Mouse (Mus musculus) layer of hippocampus, adult 11-12 months (tissue): ENCODE measurements around the gene Tab1.

Experiments
- DNase-seq: peaks from one replicate; pipeline ENCODE4 v3.0.0; 2022; ENCODE audit warnings: low spot score

Gene Tab1

DNA sequence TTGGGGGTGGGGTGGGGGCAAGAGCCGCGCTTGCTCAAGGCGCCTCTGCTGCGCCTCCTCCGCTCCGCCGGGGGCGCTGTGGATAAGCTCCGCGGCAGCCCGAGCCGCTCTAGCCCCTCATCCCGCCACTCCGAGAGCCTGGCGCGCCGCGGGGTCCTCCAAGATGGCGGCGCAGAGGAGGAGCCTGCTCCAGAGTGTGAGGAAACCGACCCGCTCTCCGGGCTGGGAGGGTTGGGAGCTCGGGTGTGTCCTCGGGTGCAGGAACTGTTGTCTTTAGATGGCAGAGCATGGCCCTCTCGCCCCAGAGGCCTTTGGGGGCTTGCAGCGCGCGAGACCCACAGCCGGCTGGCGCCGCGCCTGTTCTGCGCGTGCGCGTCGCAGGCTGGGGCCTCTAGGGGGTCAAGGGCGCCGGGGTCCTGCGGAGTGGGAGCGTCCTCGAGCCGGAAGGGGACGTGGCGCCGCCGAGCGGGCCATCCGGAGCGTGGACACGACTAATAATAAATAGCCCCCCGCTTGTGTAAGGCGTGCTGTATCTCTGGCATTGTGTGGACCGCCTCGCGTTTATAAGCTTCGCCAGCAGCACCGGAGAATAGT is at the start of gene Tab1:
Tab1 (plus strand) TSS at position 135 of the 594 bp plus-strand sequence.
- peak; percentile 91 for DNase-seq

DNA sequence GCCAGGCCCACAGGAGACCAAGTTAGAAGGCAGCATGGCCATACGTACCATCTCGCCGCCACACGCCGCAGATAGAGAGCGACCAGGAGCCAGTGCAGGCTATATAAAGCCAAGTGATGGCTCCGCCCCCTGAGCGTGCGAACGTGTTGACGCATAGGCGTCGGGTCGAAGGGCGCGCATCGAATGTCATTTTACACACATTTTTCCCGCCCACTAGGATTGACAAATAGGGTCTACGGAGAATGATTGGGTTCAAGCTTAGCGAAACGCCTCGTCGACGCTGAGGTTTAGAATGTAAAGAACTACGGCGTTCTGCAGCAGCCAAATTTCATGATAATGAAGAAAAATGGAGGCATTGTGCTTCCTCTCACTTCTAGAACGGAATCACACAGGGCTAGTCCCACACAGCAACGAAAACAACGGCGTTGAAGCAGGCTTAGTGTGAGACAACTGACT is 49.6 kb upstream of the Tab1 start:
- peak; percentile 99 for DNase-seq

DNA sequence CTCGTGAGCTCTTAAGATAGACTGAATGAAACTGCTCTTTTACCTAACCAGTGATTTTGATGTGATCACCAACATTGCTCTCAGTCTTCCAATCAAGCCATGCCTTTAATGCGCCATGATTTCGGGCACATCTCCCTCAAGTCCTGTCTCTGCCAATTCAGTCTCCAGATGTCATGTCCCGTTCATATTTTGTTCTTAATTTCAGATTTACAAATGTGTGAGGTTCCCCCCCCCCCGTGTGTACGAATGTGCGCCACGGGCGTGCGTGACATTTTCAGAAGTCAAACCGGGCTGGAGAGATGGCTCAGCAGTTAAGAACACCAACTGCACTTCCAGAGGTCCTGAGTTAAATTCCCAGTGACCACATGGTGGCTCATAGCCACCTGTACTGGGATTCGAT is 49.2 kb upstream of the Tab1 start:
- DNase-seq, result no peak

DNA sequence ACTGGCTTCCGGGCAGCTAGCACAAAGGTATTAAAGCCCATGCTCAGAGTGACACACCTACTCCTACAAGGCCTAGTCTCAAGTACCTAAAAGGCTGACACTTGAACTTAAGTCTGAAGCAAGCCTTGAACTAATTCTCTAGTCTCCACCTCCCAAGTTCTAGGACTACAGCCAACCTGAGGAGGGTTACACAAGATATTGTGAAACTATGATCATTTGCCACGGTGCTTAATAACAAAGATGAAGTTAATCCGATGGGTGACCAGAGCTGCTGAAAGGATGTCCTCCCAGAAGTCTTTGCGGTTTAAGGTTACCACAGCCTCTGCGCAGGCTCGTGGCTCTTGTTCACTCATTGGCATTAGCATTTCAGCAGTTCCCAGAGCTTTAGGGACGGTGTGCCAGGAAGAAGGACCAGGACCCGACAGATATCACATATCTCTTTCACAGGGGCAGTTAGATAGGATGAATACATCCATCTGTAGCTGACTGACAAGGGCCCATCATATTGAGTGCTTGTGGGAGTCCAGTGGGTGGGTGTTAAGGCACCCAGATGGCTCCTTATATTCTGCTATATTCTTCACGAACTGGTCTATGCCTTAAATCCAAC is 45.4 kb upstream of the Tab1 start:
- no peak for DNase-seq

DNA sequence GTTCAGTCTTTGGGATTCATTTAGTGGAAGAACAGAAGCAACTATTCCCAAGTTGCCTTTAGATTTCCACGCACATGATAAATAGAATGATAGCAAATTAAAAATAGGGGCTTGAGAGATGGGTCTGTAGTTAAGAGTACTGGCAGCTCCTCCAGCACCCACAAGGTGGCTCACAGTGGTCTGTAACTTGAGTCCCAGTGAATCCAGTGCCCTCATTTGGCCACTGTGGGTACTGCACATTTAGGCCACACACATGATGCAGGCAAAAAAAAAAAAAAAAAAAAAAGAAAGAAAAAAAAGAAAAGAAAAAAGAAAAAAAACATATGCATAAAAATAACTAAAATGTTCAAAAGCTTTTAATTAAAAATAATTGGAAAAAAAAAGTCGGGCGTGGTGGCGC is 44.3 kb upstream of the Tab1 start:
- peak; percentile 98 for DNase-seq

DNA sequence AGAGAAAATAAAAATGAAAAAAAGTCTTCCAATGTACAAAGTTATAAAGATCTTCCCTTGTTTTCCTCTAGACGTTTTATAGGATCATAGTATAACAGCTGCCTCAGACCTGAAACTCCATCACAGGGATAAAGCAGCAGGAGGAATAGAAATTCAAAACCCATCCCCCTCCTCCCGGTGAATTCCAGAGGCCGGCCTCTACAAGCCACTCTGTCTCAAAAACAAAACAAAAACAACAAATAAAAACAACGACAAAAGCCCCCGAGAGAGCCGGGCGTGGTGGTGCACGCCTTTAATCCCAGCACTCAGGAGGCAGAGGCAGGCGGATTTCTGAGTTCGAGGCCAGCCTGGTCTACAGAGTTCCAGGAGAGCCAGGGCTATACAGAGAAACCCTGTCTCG is 42.8 kb upstream of the Tab1 start:
- DNase-seq, result no peak

DNA sequence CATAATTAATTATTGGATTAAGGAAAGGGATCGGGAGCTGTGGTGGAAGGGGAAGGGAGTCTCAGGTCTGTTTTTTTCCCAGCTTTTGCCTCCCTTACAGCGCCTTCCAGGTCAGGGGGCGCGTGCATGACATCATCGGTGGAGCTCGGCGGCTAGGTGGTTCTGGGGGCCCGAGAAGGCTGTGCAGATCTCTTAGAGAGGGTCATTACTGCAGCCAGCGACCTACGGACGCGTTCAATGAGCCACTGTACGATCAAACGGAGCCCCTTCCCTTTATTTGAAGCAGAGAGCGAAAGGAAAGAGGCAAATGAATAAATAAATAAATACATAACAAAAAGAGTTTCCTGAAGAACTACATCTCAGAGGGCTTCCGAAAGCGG is 42.2 kb upstream of the Tab1 start:
- no peak for DNase-seq

DNA sequence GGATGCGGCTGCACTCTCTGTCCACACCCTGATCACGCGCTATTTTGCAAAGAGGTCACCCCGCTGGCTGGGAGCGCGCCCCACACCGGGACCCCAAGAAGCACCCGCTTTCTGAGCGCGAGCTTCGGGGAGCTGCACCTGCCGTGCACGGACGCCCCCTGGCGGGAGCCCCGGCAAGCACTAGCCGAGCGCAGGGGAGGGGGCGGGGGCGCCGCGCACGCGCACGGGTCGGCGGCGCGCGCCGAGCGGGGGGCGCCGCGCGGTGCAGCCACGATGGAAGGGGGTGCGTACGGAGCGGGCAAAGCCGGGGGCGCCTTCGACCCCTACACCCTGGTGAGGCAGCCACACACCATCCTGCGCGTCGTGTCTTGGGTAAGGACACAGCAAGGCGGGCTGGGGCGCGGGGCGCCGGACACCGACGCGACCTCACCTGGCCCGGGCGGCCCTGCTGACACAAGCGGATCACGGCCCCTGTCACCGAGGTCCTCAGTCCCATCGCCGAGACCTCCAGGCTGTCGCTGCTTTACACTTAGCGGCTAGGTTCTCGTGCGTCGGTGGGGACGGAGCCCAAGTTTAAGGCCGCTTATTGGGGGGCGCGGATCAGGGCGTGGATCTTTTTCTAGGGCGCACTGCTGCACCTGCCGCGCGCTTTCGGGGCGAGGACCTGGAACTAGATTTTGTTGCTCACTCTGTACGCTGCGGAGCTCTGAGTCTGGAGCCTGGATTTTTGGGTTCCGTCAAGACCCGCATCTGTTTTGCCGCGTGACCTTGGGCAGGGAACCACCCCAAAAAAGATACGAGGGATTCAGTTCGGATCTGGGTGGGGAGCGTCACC is 41.6 kb upstream of the Tab1 start, which contains the start of the genes Syngr1 and Rpl3:
Syngr1 (plus strand) TSS at position 214 of the 835 bp plus-strand sequence.
Rpl3 (minus strand) TSS at position 748 of the 835 bp plus-strand sequence.
- peak; percentile 84 for DNase-seq

DNA sequence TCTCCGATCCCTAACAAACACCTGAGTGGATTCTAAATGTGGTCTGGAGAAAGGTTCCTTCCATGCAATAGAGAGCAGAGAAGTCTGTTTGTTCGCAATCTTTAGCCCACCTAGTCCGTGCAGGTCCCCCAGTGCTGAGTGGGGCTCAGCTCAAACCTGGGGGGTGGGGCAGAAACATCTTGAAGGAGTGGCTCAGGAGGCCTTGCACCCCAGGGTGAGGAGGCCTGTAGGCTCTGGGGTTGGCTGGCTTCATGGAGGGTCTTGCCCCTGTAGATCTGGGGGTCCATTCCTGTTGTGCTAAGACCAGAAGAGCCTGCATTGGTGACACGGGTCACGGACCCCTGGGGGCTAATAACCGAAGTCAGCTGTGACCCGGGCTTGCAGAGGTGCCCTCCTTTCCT is 40.9 kb upstream of the Tab1 start:
- no peak for DNase-seq

DNA sequence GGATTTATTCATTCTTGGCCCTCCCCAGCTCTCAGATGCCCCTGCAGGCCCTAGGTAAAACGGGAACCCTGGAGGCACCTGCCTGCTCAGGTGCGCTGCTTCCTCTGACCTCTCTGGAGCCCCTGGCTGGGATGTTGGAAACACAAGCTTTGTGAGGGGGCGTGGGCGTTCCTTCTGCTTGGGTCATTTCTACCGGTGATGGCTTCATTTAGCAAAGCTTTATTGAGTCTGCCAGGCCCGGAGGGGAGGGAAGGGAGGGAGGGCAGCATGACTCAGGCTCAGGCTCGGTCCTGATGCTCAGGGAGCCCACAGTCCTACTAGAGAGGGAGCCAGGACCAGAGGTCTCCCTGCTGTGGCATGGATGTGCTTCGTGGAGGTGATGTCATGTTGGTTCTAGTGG is 40.3 kb upstream of the Tab1 start:
- DNase-seq, result no peak

DNA sequence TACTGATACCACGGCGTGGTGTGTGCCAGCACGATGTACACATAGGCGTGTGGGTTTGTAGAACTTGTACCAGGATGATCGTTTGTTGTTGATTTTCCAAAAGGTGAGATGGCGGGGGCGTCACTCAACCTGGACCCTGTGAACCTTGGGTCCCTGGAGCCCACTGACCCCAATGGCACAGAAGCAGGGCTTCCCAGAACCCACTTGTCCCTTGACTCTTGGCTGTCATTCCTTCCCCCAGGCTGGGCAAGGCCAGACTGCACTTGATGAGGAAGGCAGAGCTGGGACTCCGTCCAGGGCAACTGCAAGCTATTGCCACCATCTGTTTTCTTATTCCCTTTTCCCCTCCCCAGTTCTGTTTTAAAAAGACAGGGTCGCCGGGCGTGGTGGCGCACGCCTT is 38.7 kb upstream of the Tab1 start:
- no peak for DNase-seq

DNA sequence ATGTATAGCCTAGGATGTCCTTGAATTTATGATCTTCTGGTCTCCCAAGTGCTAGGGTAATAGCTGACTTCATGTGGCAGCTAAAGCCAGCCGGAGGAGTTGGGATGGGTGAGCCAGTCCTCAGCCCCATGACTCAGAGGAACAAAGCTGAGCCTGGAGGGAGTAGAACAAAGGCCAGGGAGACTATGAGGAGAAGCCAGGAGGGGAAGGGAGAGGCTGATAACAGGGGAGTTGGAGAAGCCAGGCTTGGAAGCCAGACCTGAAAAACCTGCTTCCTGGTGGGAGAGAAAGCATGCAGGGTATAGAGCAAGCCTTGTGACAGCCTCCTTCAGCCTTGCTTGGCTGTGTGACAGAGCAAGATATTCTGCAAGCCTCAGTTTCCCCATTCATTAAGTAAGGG is 37.3 kb upstream of the Tab1 start:
- DNase-seq, result no peak

DNA sequence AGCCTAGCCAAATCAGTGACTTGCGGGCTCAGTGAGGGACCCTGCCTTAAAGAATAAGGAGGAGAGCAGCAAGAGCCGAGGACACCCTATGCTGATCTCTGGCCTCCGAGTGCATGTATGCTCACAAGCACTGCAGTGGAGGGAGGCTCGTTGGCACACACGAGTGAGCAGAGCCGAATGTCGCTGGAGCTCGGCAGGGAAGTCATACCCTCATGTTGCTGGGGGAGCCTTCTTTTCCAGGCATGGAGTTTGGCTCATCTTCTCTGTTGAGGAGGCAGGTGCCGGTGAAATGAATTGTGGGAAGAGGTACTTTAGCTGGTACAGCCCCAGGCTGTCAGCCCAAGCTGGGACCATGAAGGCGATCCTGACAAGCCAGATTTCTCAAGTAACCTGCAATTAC is 36.5 kb upstream of the Tab1 start:
- DNase-seq, result no peak

DNA sequence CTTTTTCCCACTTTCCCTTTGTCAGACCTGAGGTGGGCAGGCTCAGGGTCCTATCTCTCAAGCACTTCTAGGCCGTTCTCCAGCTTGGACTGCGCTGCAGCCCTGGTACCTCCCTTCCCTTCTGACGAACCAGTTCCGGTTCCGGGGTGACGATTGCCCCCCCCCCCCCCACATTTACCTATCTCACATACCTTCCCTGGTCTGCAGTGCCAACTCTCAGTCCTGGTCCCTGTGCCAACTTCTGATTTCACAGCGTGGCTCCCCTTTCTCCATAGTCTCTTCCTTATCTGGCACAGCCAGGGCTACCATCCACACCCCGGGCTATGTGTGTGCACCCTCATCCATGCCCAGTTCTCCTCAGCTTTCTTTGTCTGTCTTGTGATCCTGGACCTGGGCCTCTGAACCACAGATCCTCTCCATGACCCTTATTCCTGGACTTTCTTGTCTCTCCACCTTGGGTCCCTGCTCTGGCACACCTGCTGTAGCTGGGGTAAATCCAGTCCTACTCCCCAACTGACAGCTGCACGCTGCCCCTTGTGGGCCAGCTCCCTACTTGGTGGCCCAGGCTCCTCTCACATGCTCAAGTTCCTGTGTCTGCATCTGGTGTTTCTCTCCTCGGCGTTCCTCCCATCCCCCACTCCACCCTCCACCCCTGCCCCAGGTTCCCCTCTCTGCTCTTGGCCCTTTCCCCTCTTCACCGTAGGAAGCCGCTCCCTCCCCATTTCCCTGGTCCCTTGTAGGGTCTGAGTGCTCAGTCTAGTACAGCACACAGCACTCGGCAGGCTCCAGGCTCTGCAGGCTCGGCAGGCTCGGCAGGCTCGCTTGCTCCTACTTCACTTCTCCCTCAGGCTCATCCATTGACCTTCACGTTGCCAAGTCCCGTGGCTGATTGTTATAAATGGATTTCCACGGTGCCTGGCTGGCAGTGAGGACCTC is 35.7 kb upstream of the Tab1 start:
- no peak for DNase-seq

DNA sequence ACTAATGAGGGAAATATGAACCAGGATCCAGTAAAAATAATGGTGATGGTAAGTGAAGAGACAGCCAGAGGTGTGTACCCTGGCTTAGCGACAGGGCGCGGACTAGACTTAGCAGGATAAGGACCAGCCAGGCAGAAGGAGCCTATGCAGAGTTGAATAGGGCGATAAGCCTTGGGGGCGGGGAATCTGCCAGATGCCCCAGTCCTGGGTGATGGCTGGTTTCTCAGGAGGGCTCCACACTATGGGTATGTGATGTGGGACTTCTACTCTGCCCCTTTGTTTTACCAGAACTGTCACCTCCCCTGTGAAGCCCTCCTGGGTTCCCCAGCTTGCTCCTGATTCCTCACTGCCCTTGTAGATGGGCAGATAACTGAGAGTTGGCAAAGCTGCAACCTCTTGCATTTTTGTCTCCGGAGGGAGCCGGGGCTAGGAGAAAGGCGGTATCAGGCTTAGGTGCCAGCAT is 34.9 kb upstream of the Tab1 start:
- DNase-seq, result no peak

DNA sequence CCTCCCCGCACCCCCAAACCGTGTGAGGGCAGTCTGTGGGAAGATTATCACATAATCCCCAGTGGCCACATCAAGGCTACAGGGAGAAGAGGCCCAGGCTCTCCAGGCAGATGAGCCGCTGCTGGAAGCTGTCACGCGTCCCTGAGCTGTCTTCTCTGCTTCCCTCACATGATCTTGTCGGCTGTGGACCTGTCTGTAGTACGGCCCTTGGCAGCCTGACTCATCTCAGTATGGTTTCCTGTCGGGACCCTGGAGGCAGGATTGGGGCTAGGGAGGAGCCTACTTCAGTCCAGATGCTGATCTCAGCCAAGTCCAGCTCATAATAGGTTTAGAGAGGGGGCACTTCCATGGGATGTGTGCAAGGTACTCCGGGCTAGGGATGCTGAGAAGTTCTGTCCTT is 34.1 kb upstream of the Tab1 start:
- peak; percentile 69 for DNase-seq

DNA sequence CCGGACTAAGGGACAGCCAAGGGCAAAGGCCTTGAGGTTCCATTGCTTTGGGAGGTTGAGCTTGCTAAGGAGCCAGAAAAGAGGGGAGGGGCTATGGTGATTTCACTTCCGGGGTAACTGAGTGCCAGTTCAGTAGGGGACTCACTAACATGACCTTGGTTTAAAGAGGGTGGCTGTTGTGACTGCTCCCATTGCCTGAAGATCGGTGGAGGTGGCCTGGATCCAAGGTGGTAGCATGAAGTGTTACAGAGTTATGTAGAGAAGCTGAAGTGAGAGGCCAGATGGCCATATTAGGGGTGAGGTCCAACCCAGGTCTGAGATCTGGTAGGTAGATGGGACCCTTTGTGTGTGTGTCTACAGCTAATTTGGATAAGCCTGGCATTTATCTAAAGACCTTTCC is 33.5 kb upstream of the Tab1 start:
- DNase-seq, result no peak

DNA sequence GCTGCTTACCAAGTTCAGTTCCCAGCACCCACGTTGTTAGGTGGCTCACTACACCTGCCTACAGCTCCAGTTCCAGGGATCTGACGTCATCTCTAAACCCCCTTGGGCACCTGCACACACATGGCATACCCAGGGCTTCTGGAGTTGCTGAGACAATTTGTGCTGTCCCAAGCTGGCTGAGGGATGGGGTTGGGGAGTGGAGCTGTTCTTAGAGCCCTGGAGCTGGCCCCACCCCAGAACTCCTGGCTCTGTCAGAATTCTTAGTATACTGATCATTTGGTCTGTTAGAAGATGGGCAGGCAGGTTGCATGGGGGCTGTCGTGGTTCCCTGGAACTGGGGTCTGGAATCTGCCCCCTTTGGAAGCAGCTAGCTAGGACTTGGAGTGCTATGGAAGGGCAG is 32.7 kb upstream of the Tab1 start:
- DNase-seq, result no peak

DNA sequence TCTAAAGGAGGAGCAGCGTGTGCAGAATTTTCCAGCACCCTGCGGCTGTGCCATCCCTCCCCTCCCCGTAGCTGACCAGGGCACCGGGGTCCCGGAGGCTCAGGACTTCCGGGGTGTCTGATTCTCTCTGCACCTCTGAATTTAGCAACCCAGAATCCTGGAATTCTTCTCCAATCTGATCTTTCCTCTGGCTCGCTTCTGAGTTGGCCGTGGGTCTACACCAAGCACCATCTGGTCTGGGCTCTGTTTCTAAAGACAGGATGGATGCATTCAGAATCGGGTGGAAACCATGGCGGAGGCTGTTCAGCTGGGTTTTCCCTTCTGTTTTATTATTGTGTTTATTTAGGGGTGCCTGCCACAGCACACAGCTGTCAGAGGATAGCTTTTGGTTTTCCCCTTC is 32.1 kb upstream of the Tab1 start:
- peak; percentile 78 for DNase-seq

DNA sequence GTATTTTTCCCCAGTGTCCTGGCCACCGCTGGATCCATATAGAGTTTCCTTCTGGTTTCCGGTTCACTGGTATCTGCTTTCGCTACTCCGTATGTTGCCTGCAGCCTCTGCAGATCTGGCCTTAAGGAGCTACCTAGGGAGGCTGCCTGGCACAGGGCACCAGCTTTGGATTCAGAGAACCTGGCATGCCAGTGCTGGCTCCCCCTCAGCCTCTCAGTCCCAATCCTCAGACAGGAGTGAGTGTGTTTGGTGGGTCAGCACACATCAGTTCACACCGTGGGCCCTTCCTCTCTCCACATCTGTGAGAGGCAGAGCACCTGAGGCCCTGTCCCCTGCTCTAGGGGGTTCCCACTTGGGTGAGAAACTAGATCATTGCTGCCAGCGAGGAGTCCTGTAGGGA is 31.4 kb upstream of the Tab1 start:
- no peak for DNase-seq

DNA sequence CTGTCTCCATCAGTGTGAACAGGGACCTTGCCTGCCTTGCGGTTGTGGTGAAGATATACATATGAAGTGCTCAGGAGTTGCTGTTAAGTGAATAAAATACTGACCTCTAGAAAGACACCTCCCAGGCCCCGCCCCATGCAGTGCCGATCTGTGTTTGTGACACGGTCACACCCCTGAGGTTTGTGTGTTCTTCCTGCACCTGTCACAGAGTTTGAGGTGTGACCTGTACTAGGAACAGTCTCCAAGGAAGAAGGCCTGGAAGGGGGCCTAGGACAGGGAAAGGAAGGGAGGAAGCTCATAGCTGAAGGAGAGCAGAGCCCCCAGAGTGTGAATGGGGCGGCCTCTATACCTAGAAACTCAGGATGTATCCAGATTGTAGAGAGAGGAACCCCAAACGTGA is 30.4 kb upstream of the Tab1 start:
- no peak for DNase-seq
